In the genomic region with DNA sequence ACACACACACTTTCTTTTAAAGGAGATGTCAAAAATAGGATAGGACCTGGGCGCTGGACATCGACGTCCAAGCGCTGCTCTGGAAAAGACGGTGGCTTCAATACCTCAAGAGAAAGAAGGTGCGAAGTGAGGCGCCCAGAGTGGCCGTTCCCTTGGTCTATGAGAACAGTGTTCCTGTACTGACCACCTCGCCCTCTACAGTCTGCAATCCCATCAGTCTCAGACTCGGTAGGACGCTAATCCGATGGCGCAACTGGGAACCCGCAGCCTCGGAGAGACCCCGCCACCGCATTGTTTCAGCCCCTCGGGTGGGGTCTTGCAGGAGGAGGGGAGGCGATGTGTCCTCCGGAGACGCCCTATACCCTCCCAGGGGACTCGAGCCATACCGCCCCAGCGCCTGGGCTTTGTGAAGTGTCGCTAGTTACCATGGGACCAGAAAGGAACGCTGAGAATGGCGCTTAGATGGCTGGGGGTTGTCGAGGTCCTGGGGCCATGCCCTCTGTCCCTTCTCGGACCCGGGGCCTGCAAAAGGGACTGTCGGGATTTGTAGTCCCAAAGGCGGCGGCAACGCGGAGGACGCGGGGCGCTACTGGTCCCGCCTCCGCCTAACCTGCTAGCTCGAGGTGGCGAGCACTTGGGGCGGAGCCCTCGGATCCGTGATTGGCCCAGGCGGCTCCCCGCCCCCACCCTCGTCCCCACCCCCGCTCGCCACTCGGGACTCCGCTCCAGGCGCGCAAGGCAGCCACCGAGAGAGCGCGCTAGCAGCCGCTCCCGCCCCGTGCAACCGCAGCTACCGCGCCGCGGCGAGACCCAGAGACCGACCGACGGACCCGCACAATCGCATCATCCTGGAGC, we compare ENCODE assay signal across 8 mouse cellular contexts. TPM values are rescaled to one million over a fixed set of nuclear protein-coding genes. Genes with fewer than 3 reads are reported as not detected.
A peak's percentile ranks its signal among the peaks of the same experiment; 100 is the strongest.
DNase-seq lines count a peak whose midpoint lies in the region; ATAC-seq and TF ChIP-seq lines count a peak whose summit lies in the region.

Dpysl5 (plus strand) TSS at position 418 of the 855 bp plus-strand sequence.

- H3K27me3 ChIP-seq in cerebellum, adult 2 months (ENCODE audit: control insufficient read depth, insufficient read depth, low read length), result no peaks in the 10 kb centered on the region
- no peaks in the 10 kb centered on the region for H3K27me3 ChIP-seq in forebrain, embryonic 16.5 days (replicated peaks; ENCODE audit: control insufficient read depth, insufficient read depth, low read length)
- H3K27me3 ChIP-seq in liver, embryonic 16.5 days (ENCODE audit: control insufficient read depth, insufficient read depth, low read depth, low read length), result peaks cover 61% of the 10 kb centered on the region
- H3K27me3 ChIP-seq in neural tube, embryonic 12.5 days (replicated peaks), result no peaks in the 10 kb centered on the region
- peaks cover 7% of the 10 kb centered on the region for H3K27me3 ChIP-seq in testis, adult 2 months (ENCODE audit: control insufficient read depth, insufficient read depth, low read length)

- peak within 1 kb of the TSS; percentile 25; the same call in 1 of the 2 replicates for H3K27ac ChIP-seq in cerebellum, adult 2 months (ENCODE audit: insufficient read depth, low read length)
- H3K27ac ChIP-seq in forebrain, embryonic 16.5 days (ENCODE audit: low read length), result peak within 1 kb of the TSS; percentile 98
- H3K27ac ChIP-seq in liver, embryonic 16.5 days (ENCODE audit: low read length), result no peak within 1 kb of the TSS
- peak within 1 kb of the TSS; percentile 68 for H3K27ac ChIP-seq in neural tube, embryonic 12.5 days
- peak within 1 kb of the TSS; percentile 22; the same call in 1 of the 2 replicates for H3K27ac ChIP-seq in testis, adult 2 months (ENCODE audit: control insufficient read depth, insufficient read depth, low read depth, low read length)

- peak within 1 kb of the TSS; percentile 82 for H3K4me3 ChIP-seq in cerebellum, adult 2 months (replicated peaks; ENCODE audit: insufficient read depth, low read depth, low read length)
- H3K4me3 ChIP-seq in forebrain, embryonic 16.5 days (replicated peaks; ENCODE audit: low read length), result peak within 1 kb of the TSS; percentile 98
- H3K4me3 ChIP-seq in liver, embryonic 16.5 days (ENCODE audit: low read depth, low read length), result peak within 1 kb of the TSS; percentile 51
- peak within 1 kb of the TSS; percentile 76 for H3K4me3 ChIP-seq in neural tube, embryonic 12.5 days
- H3K4me3 ChIP-seq in testis, adult 2 months (ENCODE audit: control insufficient read depth, low read depth, low read length), result peak within 1 kb of the TSS; percentile 86

- H3K4me2 ChIP-seq in forebrain, embryonic 16.5 days (ENCODE audit: low read length), result peak within 1 kb of the TSS; percentile 77
- H3K4me2 ChIP-seq in liver, embryonic 16.5 days (ENCODE audit: low read depth, low read length), result peak within 1 kb of the TSS; percentile 68
- peak within 1 kb of the TSS; percentile 70 for H3K4me2 ChIP-seq in neural tube, embryonic 12.5 days (replicated peaks)

- TF ChIP-seq POLR2A in cerebellum, adult 2 months (IDR thresholded peaks at IDR 0.05; ENCODE audit: borderline replicate concordance, insufficient read depth, low read length), result peak; percentile 89
- no peak for TF ChIP-seq POLR2A in testis, adult 2 months (IDR thresholded peaks at IDR 0.05; ENCODE audit: control insufficient read depth, low read depth, low read length)

- TF ChIP-seq CTCF in cerebellum, adult 2 months (IDR thresholded peaks at IDR 0.05; ENCODE audit: borderline replicate concordance, insufficient read depth, low read depth, low read length), result no peak
- TF ChIP-seq CTCF in testis, adult 2 months (IDR thresholded peaks at IDR 0.05; ENCODE audit: control insufficient read depth, insufficient read depth, insufficient replicate concordance, low read depth, low read length), result no peak

- peak within 1 kb of the TSS; percentile 95 for H3K9ac ChIP-seq in forebrain, embryonic 16.5 days (replicated peaks; ENCODE audit: low read depth, low read length)
- H3K9ac ChIP-seq in liver, embryonic 16.5 days (ENCODE audit: low read depth, low read length), result peak within 1 kb of the TSS; percentile 22; the same call in 1 of the 2 replicates
- peak within 1 kb of the TSS; percentile 88 for H3K9ac ChIP-seq in neural tube, embryonic 12.5 days

- intact Hi-C loops in heart, postnatal 14 days (cut with DNase I), result no loop called here

- no peaks in the 10 kb centered on the region for H3K36me3 ChIP-seq in forebrain, embryonic 16.5 days (ENCODE audit: control insufficient read depth, insufficient read depth)
- no peaks in the 10 kb centered on the region for H3K36me3 ChIP-seq in liver, embryonic 16.5 days (ENCODE audit: control insufficient read depth, insufficient read depth)
- H3K36me3 ChIP-seq in neural tube, embryonic 12.5 days, result no peaks in the 10 kb centered on the region
- no peaks in the 10 kb centered on the region for H3K36me3 ChIP-seq in testis, adult 2 months (ENCODE audit: control insufficient read depth, insufficient read depth, low read length)

- WGBS in cerebellum, adult 2 months, result 2% methylated on average over 61 of the region's 71 CpGs
- under 1% methylated on average over 67 of the region's 71 CpGs for WGBS in forebrain, embryonic 16.5 days
- 1% methylated on average over 71 of the region's 71 CpGs for WGBS in large intestine, adult 2 months
- WGBS in liver, embryonic 16.5 days (ENCODE audit: insufficient replicate concordance), result under 1% methylated on average over 71 of the region's 71 CpGs
- WGBS in neural tube, embryonic 12.5 days, result under 1% methylated on average over 71 of the region's 71 CpGs

- DNase-seq in MN1 (ENCODE audit: low spot score), result peak; percentile 89
- DNase-seq in cerebellum, adult 2 months, result peak; percentile 93 to 97
- DNase-seq in heart, postnatal 14 days, result peak; percentile 51 to 65
- peak; percentile 39 for DNase-seq in large intestine, adult 2 months (ENCODE audit: low read depth, low spot score)

- no peaks in the 10 kb centered on the region for H3K9me3 ChIP-seq in forebrain, embryonic 16.5 days (ENCODE audit: control insufficient read depth, low read length)
- no peaks in the 10 kb centered on the region for H3K9me3 ChIP-seq in liver, embryonic 16.5 days (replicated peaks; ENCODE audit: control insufficient read depth, low read length)
- H3K9me3 ChIP-seq in neural tube, embryonic 12.5 days, result no peaks in the 10 kb centered on the region

- no peaks in the 10 kb centered on the region for H3K4me1 ChIP-seq in cerebellum, adult 2 months (ENCODE audit: control insufficient read depth, insufficient read depth, low read length)
- peaks cover 27% of the 10 kb centered on the region for H3K4me1 ChIP-seq in forebrain, embryonic 16.5 days (replicated peaks; ENCODE audit: control insufficient read depth, insufficient read depth, low read length)
- H3K4me1 ChIP-seq in liver, embryonic 16.5 days (ENCODE audit: control insufficient read depth, low read depth, low read length), result peaks cover 11% of the 10 kb centered on the region; the same call in 1 of the 2 replicates
- peaks cover 15% of the 10 kb centered on the region for H3K4me1 ChIP-seq in neural tube, embryonic 12.5 days
- peaks cover 25% of the 10 kb centered on the region for H3K4me1 ChIP-seq in testis, adult 2 months (ENCODE audit: control insufficient read depth, insufficient read depth, low read length)

- peak; percentile 92 for ATAC-seq in forebrain, embryonic 16.5 days
- ATAC-seq in liver, embryonic 16.5 days (ENCODE audit: low read depth), result peak; percentile 90
- ATAC-seq in neural tube, embryonic 12.5 days (ENCODE audit: low FRiP score, low read depth), result peak; percentile 91

RNA-seq across cellular contexts. Expression of gene Dpysl5, which starts in this region (rescaled TPM):
- polyA plus RNA-seq in cerebellum, adult 2 months (2012; rRNA removed), result 24.2 and 26.5 TPM in 2 replicates
- polyA plus RNA-seq in forebrain, embryonic 16.5 days (2015; fragmentation: Nextera tagmentation; extraction: Ambion mirVana), result 274 and 278 TPM in 2 replicates
- total RNA-seq in heart, postnatal 14 days (2021), result under 1 TPM; 0.46 to 0.79 TPM
- polyA plus RNA-seq in large intestine, adult 2 months (2012; rRNA removed), result 0.70 and 0.92 TPM in 2 replicates
- 0.32 and 0.37 TPM in 2 replicates for polyA plus RNA-seq in liver, embryonic 16.5 days (2015; fragmentation: Nextera tagmentation; extraction: Ambion mirVana)
- polyA plus RNA-seq in neural tube, embryonic 12.5 days (2016; fragmentation: Nextera tagmentation; extraction: Ambion mirVana), result 138 and 150 TPM in 2 replicates
- polyA plus RNA-seq in testis, adult 2 months (2012; rRNA removed), result 73.0 and 78.9 TPM in 2 replicates

Comparison
In these comparisons a context has a peak if more than half of its experiments do, and no peak if none do; other contexts are left out.
1. RNA of gene Dpysl5 (polyA plus RNA-seq): 274 to 278 TPM in forebrain, embryonic 16.5 days, 138 to 150 TPM in neural tube, embryonic 12.5 days, 73.0 to 78.9 TPM in testis, adult 2 months and 24.2 to 26.5 TPM in cerebellum, adult 2 months; 0.70 to 0.92 TPM in large intestine, adult 2 months and 0.32 to 0.37 TPM in liver, embryonic 16.5 days; every median in the first group is over 10 times any median in the second.
2. Peak in DNase-seq in heart, postnatal 14 days; RNA of the gene not detected or under 1 TPM.
3. Peak in DNase-seq in large intestine, adult 2 months; RNA of the gene not detected or under 1 TPM.
4. Peak in ATAC-seq, H3K4me3 ChIP-seq, H3K9ac ChIP-seq and H3K4me2 ChIP-seq in liver, embryonic 16.5 days; RNA of the gene not detected or under 1 TPM.
5. DNase-seq: peak in every context shown above with its lines; median percentile 95 in cerebellum, adult 2 months; 89 in MN1; 58 in heart, postnatal 14 days; 39 in large intestine, adult 2 months.
6. H3K9ac ChIP-seq: peak in every context shown above with its lines; median percentile 95 in forebrain, embryonic 16.5 days; 88 in neural tube, embryonic 12.5 days; 22 in liver, embryonic 16.5 days.
7. Peak in every context shown above with its lines, with median percentiles within 50 percentile points of each other: H3K4me3 ChIP-seq, ATAC-seq and H3K4me2 ChIP-seq.